Mouse (Mus musculus) frontal cortex, adult 2 months (tissue): ENCODE measurements around the gene Ccdc40. TPM values are rescaled to one million over a fixed set of nuclear protein-coding genes. Genes with fewer than 3 reads are reported as not detected.

Experiments
- polyA plus RNA-seq: library from polyadenylated mRNA; depleted of rRNA; stranded (reverse); fragments of >200 nt; gene quantifications from 2 replicates; pipeline ENCODE4 v1.2.3, GENCODE M21; 2012; rRNA removed

The Ccdc40 gene
- polyA plus RNA-seq, 1 experiment: 1.9 TPM

Other genes with a start within 250 kb of the Ccdc40 start
- 0.08 and 0.10 TPM in 2 replicates for gene Enpp7, start 240.4 kb upstream of the Ccdc40 start, polyA plus RNA-seq
- 2.8 and 3.3 TPM in 2 replicates for gene Cbx2, start 205.6 kb upstream of the Ccdc40 start, polyA plus RNA-seq
- gene Cbx8, start 187.6 kb upstream of the Ccdc40 start, polyA plus RNA-seq: 6.9 and 7.6 TPM in 2 replicates
- gene Cbx4, start 142.4 kb upstream of the Ccdc40 start, polyA plus RNA-seq: 45.4 and 46.4 TPM in 2 replicates
- gene Tbc1d16, start 73 bp upstream of the Ccdc40 start, polyA plus RNA-seq: 17.9 and 20.6 TPM in 2 replicates
- 182 and 207 TPM in 2 replicates for gene Gaa, start 39.3 kb downstream of the Ccdc40 start, polyA plus RNA-seq
- 98.0 and 109 TPM in 2 replicates for gene Eif4a3, start 71.5 kb downstream of the Ccdc40 start, polyA plus RNA-seq
- 0.15 and 0.32 TPM in 2 replicates for gene Card14, start 79.2 kb downstream of the Ccdc40 start, polyA plus RNA-seq
- 5.0 and 5.8 TPM in 2 replicates for gene Sgsh, start 127.0 kb downstream of the Ccdc40 start, polyA plus RNA-seq
- gene Slc26a11, start 127.0 kb downstream of the Ccdc40 start, polyA plus RNA-seq: 5.9 and 6.6 TPM in 2 replicates
- gene Rnf213, start 164.5 kb downstream of the Ccdc40 start, polyA plus RNA-seq: 8.9 and 9.1 TPM in 2 replicates